Mouse (Mus musculus) lung, adult 2 months (tissue): ENCODE results near the gene Dennd2a.

Source experiments
- CTCF ChIP-seq: fragments of 200-500 bp; IDR thresholded peaks from 2 replicates; pipeline ENCODE4 v1.5.1; 2011; ENCODE audit warnings: mild to moderate bottlenecking, low read length, control low read depth; ENCODE audit not compliant: insufficient read depth
- POLR2A ChIP-seq: fragments of 200-500 bp; IDR thresholded peaks from 2 replicates; pipeline ENCODE4 v1.6.1; 2011; ENCODE audit warnings: low read depth, mild to moderate bottlenecking, control low read depth, low read length, borderline replicate concordance; ENCODE audit errors: extremely low read depth

GRCm38 (mm10) chr6:39445801-39446572 is 111.7 kb downstream of the Dennd2a start:
- TF ChIP-seq CTCF (no peak), POLR2A (no peak)
